Mouse (Mus musculus): Measurements from ENCODE around the gene Csf3. TPM values are rescaled to one million over a fixed set of nuclear protein-coding genes. Genes with fewer than 3 reads are reported as not detected.

Csf3 gene
- polyA plus RNA-seq, 1 experiment from 2014 or later = not detected

- DNase-seq (ENCODE audit: low spot score) (peak; percentile 80), ATAC-seq (ENCODE audit: low read depth) (peak; percentile 56)
- WGBS = 11% methylated on average over 7 of the region's 8 CpGs
These were observed 38.9 kb downstream of the Csf3 start for GRCm38 (mm10) chr11:98740026-98740392.

DNA sequence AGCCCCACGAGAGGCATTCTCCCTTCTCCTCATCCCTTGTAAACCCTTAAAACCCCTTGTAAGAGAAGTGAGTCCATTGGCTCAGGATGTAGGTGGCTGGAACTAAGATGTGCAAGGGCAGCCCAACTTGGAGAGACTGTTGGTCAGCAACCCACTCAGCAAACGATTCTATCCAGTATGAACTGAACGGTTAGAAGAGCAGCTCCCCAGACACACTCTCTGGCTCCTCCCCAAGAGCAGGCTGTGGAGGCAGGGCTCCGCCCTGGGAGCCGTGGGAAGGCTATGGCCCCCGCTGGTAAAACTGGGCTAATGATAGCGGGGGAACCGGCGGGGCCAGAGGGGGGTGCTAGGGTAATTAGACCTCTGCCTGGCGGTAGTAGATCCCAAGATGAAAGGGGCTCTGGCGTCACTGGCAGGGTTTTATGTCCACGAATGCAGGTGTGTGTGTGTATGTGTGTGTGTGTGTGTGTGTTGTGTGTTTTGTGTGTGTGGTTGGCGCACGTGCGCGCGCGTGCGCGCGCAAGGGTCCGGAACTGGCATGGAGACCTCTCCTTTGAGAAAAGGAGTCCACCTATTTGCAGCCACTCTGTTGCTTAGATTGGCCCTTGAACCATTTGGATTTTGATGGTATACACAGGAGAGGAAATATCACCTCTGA lies 39.5 kb downstream of the Csf3 start, which contains the start of gene Thra:
Thra (plus strand) TSS at position 246 of the 658 bp plus-strand sequence.
- peak within 1 kb of the TSS; percentile 88 for H3K4me2 ChIP-seq (ENCODE audit: low read depth, low read length)
- no peaks in the 10 kb centered on the region for H3K27me3 ChIP-seq (replicated peaks; ENCODE audit: control insufficient read depth, insufficient read depth, low read length)
- H3K9me3 ChIP-seq (ENCODE audit: control insufficient read depth, low read length) = no peaks in the 10 kb centered on the region
- peak within 1 kb of the TSS; percentile 91 for H3K27ac ChIP-seq (replicated peaks; ENCODE audit: low read depth, low read length)
- H3K36me3 ChIP-seq (ENCODE audit: control insufficient read depth, insufficient read depth, low read length) = no peaks in the 10 kb centered on the region
- peak; percentile 90 for DNase-seq (ENCODE audit: low spot score)
- WGBS = 0% methylated on average over 22 of the region's 22 CpGs
- H3K4me3 ChIP-seq (ENCODE audit: low read depth, low read length) = peak within 1 kb of the TSS; percentile 99
- H3K9ac ChIP-seq (ENCODE audit: low read depth, low read length) = peak within 1 kb of the TSS; percentile 93
- H3K4me1 ChIP-seq (ENCODE audit: control insufficient read depth, insufficient read depth, low read length) = peaks cover 39% of the 10 kb centered on the region
- ATAC-seq (ENCODE audit: low read depth) = peak; percentile 75

More at GRCm38 (mm10) chr11:98740026-98740392, 38.9 kb downstream of the Csf3 start:
- Histone ChIP-seq H3K9ac (ENCODE audit: low read depth, low read length) (peak overlapping the region; percentile 93; the same call in 1 of the 2 replicates), H3K27ac (replicated peaks; ENCODE audit: low read depth, low read length) (peak overlapping the region; percentile 91), H3K4me3 (ENCODE audit: low read depth, low read length) (peak overlapping the region; percentile 99), H3K4me2 (ENCODE audit: low read depth, low read length) (peak overlapping the region; percentile 88), H3K27me3 (replicated peaks; ENCODE audit: control insufficient read depth, insufficient read depth, low read length) (no peaks in the 10 kb centered on the region), H3K36me3 (ENCODE audit: control insufficient read depth, insufficient read depth, low read length) (no peaks in the 10 kb centered on the region), H3K9me3 (ENCODE audit: control insufficient read depth, low read length) (no peaks in the 10 kb centered on the region), H3K4me1 (ENCODE audit: control insufficient read depth, insufficient read depth, low read length) (peaks cover 36% of the 10 kb centered on the region)

DNA sequence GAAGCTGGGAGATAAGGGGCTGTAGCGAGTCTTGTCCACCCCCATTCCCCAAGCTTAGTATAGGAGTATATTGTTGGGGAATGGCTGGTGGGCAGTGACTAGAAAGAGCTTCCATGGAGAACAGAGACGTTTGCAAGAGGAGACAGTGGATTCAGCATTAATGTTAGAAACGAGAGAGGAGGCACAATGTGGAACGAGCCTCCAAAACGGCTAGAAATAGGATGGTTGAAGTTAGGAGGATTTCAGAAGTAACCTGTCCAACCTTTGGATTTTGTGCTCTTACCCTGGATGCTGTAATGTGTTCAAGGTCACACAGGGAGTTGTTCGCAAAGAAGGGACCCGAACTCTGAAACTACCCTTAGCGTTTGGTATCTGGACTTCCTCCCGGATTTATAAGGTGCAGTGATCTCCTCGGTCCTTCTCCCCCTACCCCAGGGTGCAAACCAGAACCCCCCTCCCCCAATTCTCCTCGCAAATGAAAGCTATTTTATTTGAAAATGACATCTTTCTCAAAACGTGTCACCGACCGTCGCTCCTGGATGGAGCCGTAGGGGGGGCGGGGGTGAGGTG lies 40.1 kb downstream of the Csf3 start:
- Histone ChIP-seq H3K27ac (replicated peaks; ENCODE audit: low read depth, low read length) (peak overlapping the region; percentile 91), H3K4me1 (ENCODE audit: control insufficient read depth, insufficient read depth, low read length) (peaks cover 43% of the 10 kb centered on the region), H3K4me3 (ENCODE audit: low read depth, low read length) (peak overlapping the region; percentile 99), H3K27me3 (replicated peaks; ENCODE audit: control insufficient read depth, insufficient read depth, low read length) (no peaks in the 10 kb centered on the region), H3K4me2 (ENCODE audit: low read depth, low read length) (peak overlapping the region; percentile 88), H3K9me3 (ENCODE audit: control insufficient read depth, low read length) (no peaks in the 10 kb centered on the region), H3K36me3 (ENCODE audit: control insufficient read depth, insufficient read depth, low read length) (no peaks in the 10 kb centered on the region), H3K9ac (ENCODE audit: low read depth, low read length) (peak overlapping the region; percentile 93)
- DNase-seq (ENCODE audit: low spot score) = no peak
- under 1% methylated on average over 17 of the region's 17 CpGs for WGBS
- ATAC-seq (ENCODE audit: low read depth) = no peak

DNA sequence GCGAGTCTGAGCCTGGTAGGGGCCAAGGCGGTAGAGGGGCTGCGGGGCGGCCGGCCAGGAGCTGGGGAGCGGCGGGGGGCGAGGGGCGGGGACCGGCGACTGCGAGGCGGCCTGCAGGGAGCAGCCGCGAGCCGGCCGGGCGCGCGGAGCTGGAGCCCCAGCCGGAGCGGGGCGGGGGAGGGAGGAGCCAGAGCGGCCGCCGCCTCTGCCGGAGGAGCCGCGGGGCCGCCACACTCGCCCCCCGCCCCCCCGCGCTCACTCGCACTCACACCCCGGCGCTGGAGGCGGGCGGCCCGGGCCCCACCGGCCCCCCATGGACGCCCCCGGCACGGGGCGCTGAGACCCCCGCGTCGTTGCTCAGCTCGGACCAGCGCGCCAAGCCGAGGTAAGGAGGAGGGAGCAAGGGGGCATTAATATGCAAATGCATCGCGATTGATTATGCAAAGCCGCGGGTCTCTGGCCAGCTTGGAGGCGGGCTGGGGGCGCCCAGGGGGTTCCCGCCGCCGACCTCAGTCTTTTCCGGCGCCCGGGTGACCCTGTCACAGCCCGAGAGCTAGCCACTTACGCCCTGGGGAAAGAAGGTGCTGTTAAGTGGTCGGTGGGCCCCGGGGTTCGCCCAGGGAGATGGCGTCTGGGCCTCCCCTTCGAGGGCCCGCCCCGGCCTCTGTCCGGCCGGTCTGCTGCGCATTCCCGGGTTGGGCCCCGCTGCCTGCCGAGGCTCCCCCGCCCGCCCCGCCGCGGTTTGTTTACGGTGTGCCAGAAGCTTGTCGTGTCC lies 40.7 kb downstream of the Csf3 start:
- H3K36me3 ChIP-seq (ENCODE audit: control insufficient read depth, insufficient read depth, low read length) = no peaks in the 10 kb centered on the region
- peak; percentile 84 for ATAC-seq (ENCODE audit: low read depth)
- 1% methylated on average over 33 of the region's 86 CpGs for WGBS

DNA sequence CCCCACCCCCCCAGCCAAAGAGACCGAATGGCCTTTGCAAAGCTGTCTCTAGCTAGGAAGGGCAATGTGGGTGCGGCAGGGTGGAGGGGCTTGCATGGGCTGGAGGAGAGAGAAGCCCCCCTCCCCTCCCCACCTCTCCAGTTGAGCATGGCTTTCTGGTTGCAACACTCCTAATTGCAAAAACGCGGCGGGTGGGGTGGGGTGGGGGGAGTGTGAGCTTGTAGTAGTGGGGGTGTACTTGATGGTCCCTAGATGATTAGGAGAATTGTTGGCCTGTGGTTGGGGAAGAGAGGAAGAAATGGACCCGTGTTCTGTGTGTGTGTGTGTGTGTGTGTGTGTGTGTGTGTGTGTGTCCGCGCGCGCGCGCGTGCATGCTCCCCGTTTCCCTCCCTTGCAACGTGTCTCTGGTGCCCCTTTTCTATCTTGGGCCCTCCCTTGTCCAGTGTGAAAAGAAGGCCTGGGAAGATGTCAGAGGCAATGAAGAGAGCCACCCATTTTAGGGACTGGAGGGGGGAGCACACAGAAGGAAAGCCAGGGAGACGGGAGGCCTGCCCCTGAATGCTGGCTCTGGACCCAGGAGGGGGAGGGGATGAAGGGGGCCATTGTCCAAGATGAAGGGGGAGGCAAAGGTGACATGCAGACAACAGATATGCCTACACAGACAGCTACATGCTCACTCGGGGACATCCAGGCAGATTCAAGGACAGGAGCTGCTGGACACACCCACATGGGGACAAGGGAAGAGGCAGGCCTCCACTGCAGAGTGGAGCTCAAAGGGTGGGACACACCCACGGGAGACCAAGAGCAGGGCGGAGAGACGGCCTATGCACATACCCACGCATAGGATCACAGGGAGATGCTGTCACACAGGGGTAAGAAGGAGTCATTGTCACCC lies 41.6 kb downstream of the Csf3 start:
- Histone ChIP-seq H3K4me3 (ENCODE audit: low read depth, low read length) (peak overlapping the region; percentile 99), H3K9ac (ENCODE audit: low read depth, low read length) (peak overlapping the region; percentile 93), H3K36me3 (ENCODE audit: control insufficient read depth, insufficient read depth, low read length) (no peaks in the 10 kb centered on the region), H3K27ac (replicated peaks; ENCODE audit: low read depth, low read length) (peak overlapping the region; percentile 91), H3K9me3 (ENCODE audit: control insufficient read depth, low read length) (no peaks in the 10 kb centered on the region), H3K27me3 (replicated peaks; ENCODE audit: control insufficient read depth, insufficient read depth, low read length) (no peaks in the 10 kb centered on the region), H3K4me1 (ENCODE audit: control insufficient read depth, insufficient read depth, low read length) (peaks cover 54% of the 10 kb centered on the region), H3K4me2 (ENCODE audit: low read depth, low read length) (peak overlapping the region; percentile 88)
- WGBS = 3% methylated on average over 12 of the region's 21 CpGs
- DNase-seq (ENCODE audit: low spot score) (no peak), ATAC-seq (ENCODE audit: low read depth) (0 out of 2 replicates have a peak, but pooled peaks have one; percentile 1)

More for the DNA sequence above, 40.7 kb downstream of the Csf3 start:
- peak; percentile 92 for DNase-seq (ENCODE audit: low spot score)
- Histone ChIP-seq H3K27me3 (replicated peaks; ENCODE audit: control insufficient read depth, insufficient read depth, low read length) (no peaks in the 10 kb centered on the region), H3K4me2 (ENCODE audit: low read depth, low read length) (peak overlapping the region; percentile 88), H3K9me3 (ENCODE audit: control insufficient read depth, low read length) (no peaks in the 10 kb centered on the region), H3K4me1 (ENCODE audit: control insufficient read depth, insufficient read depth, low read length) (peaks cover 49% of the 10 kb centered on the region), H3K9ac (ENCODE audit: low read depth, low read length) (peak overlapping the region; percentile 93), H3K27ac (replicated peaks; ENCODE audit: low read depth, low read length) (peak overlapping the region; percentile 91), H3K4me3 (ENCODE audit: low read depth, low read length) (peak overlapping the region; percentile 99)

DNA sequence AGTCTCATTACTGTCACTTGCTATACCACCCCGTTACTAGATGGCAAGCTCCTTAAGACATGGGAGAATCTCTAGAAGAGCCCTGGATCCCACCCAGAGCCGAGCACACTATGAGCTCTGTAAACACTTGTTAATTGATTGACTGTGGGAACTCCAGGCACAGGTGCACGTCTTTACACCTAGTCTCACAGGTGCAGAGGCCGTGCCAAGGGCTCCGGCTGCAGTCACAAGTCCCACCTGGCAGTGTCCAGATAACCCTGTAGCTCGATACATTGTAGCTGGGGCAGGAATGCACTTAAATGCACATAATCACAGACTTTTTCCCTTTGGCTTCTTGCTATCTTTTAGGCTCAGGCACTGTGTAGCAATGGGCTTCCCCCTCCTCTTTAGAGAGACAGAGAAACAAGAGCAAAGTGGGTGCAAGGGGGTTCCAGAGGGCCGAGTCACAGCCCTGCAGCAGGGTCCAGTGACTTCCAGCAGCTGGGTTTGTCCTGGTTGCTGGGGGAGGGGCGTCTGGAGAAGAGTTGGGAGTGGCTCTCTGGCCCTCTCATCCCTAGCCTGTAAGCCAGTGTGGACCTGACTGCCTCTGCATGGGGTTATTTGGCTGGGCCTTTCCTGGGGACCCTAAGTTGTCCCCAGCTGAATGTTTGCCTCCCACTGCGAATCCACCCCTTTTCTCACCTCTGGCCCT lies 42.7 kb downstream of the Csf3 start:
- Histone ChIP-seq H3K9me3 (ENCODE audit: control insufficient read depth, low read length) (no peaks in the 10 kb centered on the region), H3K4me3 (ENCODE audit: low read depth, low read length) (peak overlapping the region; percentile 99), H3K36me3 (ENCODE audit: control insufficient read depth, insufficient read depth, low read length) (no peaks in the 10 kb centered on the region), H3K4me1 (ENCODE audit: control insufficient read depth, insufficient read depth, low read length) (peaks cover 66% of the 10 kb centered on the region), H3K9ac (ENCODE audit: low read depth, low read length) (peak overlapping the region; percentile 93), H3K4me2 (ENCODE audit: low read depth, low read length) (peak overlapping the region; percentile 88), H3K27ac (replicated peaks; ENCODE audit: low read depth, low read length) (peak overlapping the region; percentile 77), H3K27me3 (replicated peaks; ENCODE audit: control insufficient read depth, insufficient read depth, low read length) (no peaks in the 10 kb centered on the region)
- no peak for ATAC-seq (ENCODE audit: low read depth)
- 8% methylated on average over 9 of the region's 9 CpGs for WGBS
- peak; percentile 77 for DNase-seq (ENCODE audit: low spot score)

DNA sequence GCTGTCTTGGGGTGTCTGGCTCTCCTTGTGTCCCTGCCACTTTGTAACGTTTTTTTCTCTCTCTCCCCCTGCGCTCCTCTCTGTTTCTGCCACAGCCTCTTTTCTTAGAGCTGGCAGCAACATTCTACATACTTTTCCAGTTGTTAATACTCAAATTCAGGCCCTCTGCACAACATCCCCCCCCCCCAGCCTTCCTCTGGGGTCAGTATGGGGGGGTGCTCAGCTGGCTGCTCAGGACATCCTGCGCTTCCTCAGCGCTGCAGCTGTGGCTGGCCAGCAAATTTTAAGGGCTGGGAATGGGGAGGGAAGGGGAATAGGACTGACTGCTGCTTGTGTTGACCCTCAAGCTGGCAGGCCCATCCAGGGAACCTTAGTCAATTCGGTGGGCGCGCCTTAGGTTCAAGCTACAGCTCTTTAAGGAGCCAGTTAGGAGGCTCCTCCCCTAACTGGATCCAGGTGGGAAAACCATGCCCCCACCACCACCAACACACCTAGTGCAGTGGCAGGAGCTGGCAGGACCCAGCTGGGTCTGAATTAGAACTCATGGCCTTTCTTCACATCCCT lies 43.5 kb downstream of the Csf3 start:
- H3K36me3 ChIP-seq (ENCODE audit: control insufficient read depth, insufficient read depth, low read length) = no peaks in the 10 kb centered on the region
- DNase-seq (ENCODE audit: low spot score) (no peak), ATAC-seq (ENCODE audit: low read depth) (no peak)
- H3K4me1 ChIP-seq (ENCODE audit: control insufficient read depth, insufficient read depth, low read length) = peaks cover 73% of the 10 kb centered on the region
- H3K27me3 ChIP-seq (replicated peaks; ENCODE audit: control insufficient read depth, insufficient read depth, low read length) = no peaks in the 10 kb centered on the region
- peak overlapping the region; percentile 77 for H3K27ac ChIP-seq (replicated peaks; ENCODE audit: low read depth, low read length)
- peak overlapping the region; percentile 93 for H3K9ac ChIP-seq (ENCODE audit: low read depth, low read length)
- H3K4me3 ChIP-seq (ENCODE audit: low read depth, low read length) = peak overlapping the region; percentile 99
- no peaks in the 10 kb centered on the region for H3K9me3 ChIP-seq (ENCODE audit: control insufficient read depth, low read length)
- WGBS = 24% methylated on average over 4 of the region's 7 CpGs
- peak overlapping the region; percentile 88 for H3K4me2 ChIP-seq (ENCODE audit: low read depth, low read length)

Measured in embryonic facial prominence, embryonic 14.5 days (tissue).